Mouse (Mus musculus) heart, embryonic 10.5 days (tissue): Measurements from ENCODE around the gene Pip5k1a. TPM values are rescaled to one million over a fixed set of nuclear protein-coding genes. Genes with fewer than 3 reads are reported as not detected.
"Not testable (repeated sequence)": the region's sequence is repeated elsewhere in the genome, so short reads cannot be mapped to it uniquely, and the experiment has no call there.

Experiments
- DNase-seq: peaks from one replicate; pipeline ENCODE4 v3.0.0-alpha.2; 2017; ENCODE audit warnings: low spot score
- H3K27ac ChIP-seq: fragments of 300-500 bp; sonication (generic); 2 replicates; pipeline ENCODE4 v1.5.1; 2016; ENCODE audit warnings: mild to moderate bottlenecking
- H3K27me3 ChIP-seq: fragments of 300-500 bp; sonication (generic); 2 replicates; pipeline ENCODE4 v1.6.1; 2016; ENCODE audit warnings: mild to moderate bottlenecking; ENCODE audit not compliant: poor library complexity, insufficient read depth, severe bottlenecking
- H3K36me3 ChIP-seq: fragments of 300-500 bp; sonication (generic); 2 replicates; pipeline ENCODE4 v1.6.1; 2016; ENCODE audit warnings: mild to moderate bottlenecking, moderate library complexity
- H3K4me1 ChIP-seq: fragments of 300-500 bp; sonication (generic); 2 replicates; pipeline ENCODE4 v1.6.1; 2016; ENCODE audit warnings: mild to moderate bottlenecking
- H3K4me3 ChIP-seq: fragments of 300-500 bp; sonication (generic); 2 replicates; pipeline ENCODE4 v1.5.1; 2016; ENCODE audit warnings: mild to moderate bottlenecking, moderate library complexity
- H3K9me3 ChIP-seq: fragments of 300-500 bp; sonication (generic); 2 replicates; pipeline ENCODE4 v1.6.1; 2016; ENCODE audit warnings: mild to moderate bottlenecking, moderate library complexity
- WGBS: fragments of 180-500 bp; shearing (Covaris S2); methylation state at CpG from one replicate; pipeline ENCODE4 v1.1.7; 2016; 5-methylcytosine and 5-hydroxymethylcytosine counted together
- polyA plus RNA-seq: library from polyadenylated mRNA; unstranded; fragments of >200 nt; fragmentation: Nextera tagmentation; extraction: Ambion mirVana; gene quantifications from 2 replicates; pipeline ENCODE4 v1.2.1, GENCODE M21; 2016

Pip5k1a gene
- polyA plus RNA-seq, 1 experiment from 2014 or later: 18.8 TPM

GRCm38 (mm10) chr3:95025202-95025601 lies 81.5 kb downstream of the Pip5k1a start:
- Histone ChIP-seq H3K4me3 (peak overlapping the region; percentile 48), H3K27ac (peak overlapping the region; percentile 83), H3K27me3 (no peaks in the 10 kb centered on the region)

GRCm38 (mm10) chr3:95024551-95024950 lies 82.2 kb downstream of the Pip5k1a start:
- no peaks in the 10 kb centered on the region for H3K9me3 ChIP-seq
- DNase-seq: peak; percentile 90
- no peaks in the 10 kb centered on the region for H3K27me3 ChIP-seq
- peak overlapping the region; percentile 83 for H3K27ac ChIP-seq
- H3K36me3 ChIP-seq: peaks cover 8% of the 10 kb centered on the region
- H3K4me1 ChIP-seq: peaks cover 31% of the 10 kb centered on the region
- 17% methylated on average over 11 of the region's 11 CpGs for WGBS
- H3K4me3 ChIP-seq: peak overlapping the region; percentile 48

More at GRCm38 (mm10) chr3:95025202-95025601, 81.5 kb downstream of the Pip5k1a start:
- Histone ChIP-seq H3K4me1 (peaks cover 31% of the 10 kb centered on the region), H3K36me3 (peaks cover 10% of the 10 kb centered on the region), H3K9me3 (no peaks in the 10 kb centered on the region)
- peak; percentile 89 for DNase-seq
- WGBS: 28% methylated on average over 5 of the region's 5 CpGs

GRCm38 (mm10) chr3:95020956-95021355 lies 85.8 kb downstream of the Pip5k1a start:
- not testable (repeated sequence) for H3K36me3 ChIP-seq, H3K27ac ChIP-seq, H3K9me3 ChIP-seq, H3K4me3 ChIP-seq, DNase-seq, H3K27me3 ChIP-seq
- peaks cover 27% of the 10 kb centered on the region for H3K4me1 ChIP-seq
- 89% methylated on average over 5 of the region's 5 CpGs for WGBS

- Histone ChIP-seq H3K4me1 (peaks cover 22% of the 10 kb centered on the region), H3K27ac (no peak overlapping the region), H3K36me3 (0 out of 2 replicates have a peak, but pooled peaks cover 3% of the 10 kb centered on the region), H3K4me3 (no peak overlapping the region), H3K27me3 (no peaks in the 10 kb centered on the region), H3K9me3 (no peaks in the 10 kb centered on the region)
- WGBS: 73% methylated on average over 2 of the region's 2 CpGs
- DNase-seq: no peak
Observed at GRCm38 (mm10) chr3:95018741-95019140, 88.0 kb downstream of the Pip5k1a start.

GRCm38 (mm10) chr3:95016532-95017056 lies 90.1 kb downstream of the Pip5k1a start:
- no peak for DNase-seq
- peak overlapping the region; percentile 94 for H3K27ac ChIP-seq
- no peaks in the 10 kb centered on the region for H3K9me3 ChIP-seq
- H3K4me3 ChIP-seq: peak overlapping the region; percentile 89
- H3K4me1 ChIP-seq: peaks cover 31% of the 10 kb centered on the region
- 4% methylated on average over 21 of the region's 21 CpGs for WGBS
- peaks cover 18% of the 10 kb centered on the region for H3K36me3 ChIP-seq
- no peaks in the 10 kb centered on the region for H3K27me3 ChIP-seq

- WGBS: under 1% methylated on average over 40 of the region's 40 CpGs
- Histone ChIP-seq H3K4me3 (peak overlapping the region; percentile 89), H3K4me1 (peaks cover 31% of the 10 kb centered on the region), H3K9me3 (no peaks in the 10 kb centered on the region), H3K27me3 (no peaks in the 10 kb centered on the region), H3K36me3 (peaks cover 23% of the 10 kb centered on the region), H3K27ac (peak overlapping the region; percentile 94)
- peak; percentile 96 for DNase-seq
Observed at GRCm38 (mm10) chr3:95015891-95016531, 90.7 kb downstream of the Pip5k1a start.

- Histone ChIP-seq H3K4me1 (peaks cover 35% of the 10 kb centered on the region), H3K27me3 (no peaks in the 10 kb centered on the region), H3K9me3 (no peaks in the 10 kb centered on the region), H3K36me3 (peaks cover 29% of the 10 kb centered on the region), H3K4me3 (peak within 1 kb of the TSS; percentile 89), H3K27ac (peak within 1 kb of the TSS; percentile 94)
- 0% methylated on average over 33 of the region's 37 CpGs for WGBS
- peak; percentile 100 for DNase-seq
Observed at GRCm38 (mm10) chr3:95015337-95015872, 91.3 kb downstream of the Pip5k1a start, which contains the start of gene Zfp687. Zfp687 (minus strand) TSS chr3:95015448.

GRCm38 (mm10) chr3:95014428-95015151 lies 92.1 kb downstream of the Pip5k1a start:
- under 1% methylated on average over 44 of the region's 44 CpGs for WGBS
- DNase-seq: peak; percentile 91
- no peaks in the 10 kb centered on the region for H3K9me3 ChIP-seq
- peaks cover 34% of the 10 kb centered on the region for H3K36me3 ChIP-seq
- no peaks in the 10 kb centered on the region for H3K27me3 ChIP-seq
- peak overlapping the region; percentile 94 for H3K27ac ChIP-seq
- peaks cover 38% of the 10 kb centered on the region for H3K4me1 ChIP-seq
- H3K4me3 ChIP-seq: peak overlapping the region; percentile 89

- peaks cover 41% of the 10 kb centered on the region for H3K36me3 ChIP-seq
- DNase-seq: no peak
- H3K4me3 ChIP-seq: peak overlapping the region; percentile 89
- 14% methylated on average over 13 of the region's 13 CpGs for whole genome bisulfite sequencing
- no peaks in the 10 kb centered on the region for H3K9me3 ChIP-seq
- no peaks in the 10 kb centered on the region for H3K27me3 ChIP-seq
- H3K4me1 ChIP-seq: peaks cover 42% of the 10 kb centered on the region
- H3K27ac ChIP-seq: peak overlapping the region; percentile 94
Observed at GRCm38 (mm10) chr3:95013699-95014427, 92.9 kb downstream of the Pip5k1a start.

- WGBS: 95% methylated on average over 3 of the region's 3 CpGs
- H3K27ac ChIP-seq: no peak overlapping the region
- peaks cover 50% of the 10 kb centered on the region for H3K36me3 ChIP-seq
- H3K4me3 ChIP-seq: peak overlapping the region; percentile 89; the same call in 1 of the 2 replicates
- H3K9me3 ChIP-seq: no peaks in the 10 kb centered on the region
- peaks cover 43% of the 10 kb centered on the region for H3K4me1 ChIP-seq
- no peak for DNase-seq
- no peaks in the 10 kb centered on the region for H3K27me3 ChIP-seq
Observed at GRCm38 (mm10) chr3:95012982-95013381, 93.7 kb downstream of the Pip5k1a start.

- DNase-seq: no peak
- peaks cover 34% of the 10 kb centered on the region for H3K4me1 ChIP-seq
- H3K27ac ChIP-seq: 0 out of 2 replicates have a peak overlapping the region, but pooled peaks have one; percentile 29
- H3K27me3 ChIP-seq: no peaks in the 10 kb centered on the region
- no peak overlapping the region for H3K4me3 ChIP-seq
- 86% methylated on average over 7 of the region's 7 CpGs for WGBS
- no peaks in the 10 kb centered on the region for H3K9me3 ChIP-seq
- H3K36me3 ChIP-seq: peaks cover 75% of the 10 kb centered on the region
Observed at GRCm38 (mm10) chr3:95010396-95010795, 96.3 kb downstream of the Pip5k1a start.
